10 mouse cellular contexts compared by ENCODE assay signal in the genomic region with DNA sequence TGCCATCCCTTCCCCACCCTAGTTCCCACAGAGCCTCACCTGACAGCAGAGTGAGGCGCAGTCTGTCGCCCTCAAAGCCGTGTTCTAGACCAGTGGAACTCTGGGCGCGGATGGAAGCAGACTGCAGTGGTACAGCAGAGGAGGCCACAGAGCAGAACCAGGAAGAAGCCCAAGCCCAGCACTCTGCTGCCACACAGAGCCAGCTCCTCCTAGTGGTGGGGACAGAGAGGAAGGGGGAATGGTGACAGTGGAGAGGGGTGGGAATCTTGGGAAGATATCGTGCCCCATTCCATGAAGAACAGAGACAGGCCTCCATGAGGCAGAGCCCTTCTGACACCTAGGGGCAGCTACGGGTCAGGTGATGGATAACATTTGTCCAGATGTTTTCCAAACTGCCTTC. TPM values are rescaled to one million over a fixed set of nuclear protein-coding genes. Genes with fewer than 3 reads are reported as not detected.
A peak's percentile ranks its signal among the peaks of the same experiment; 100 is the strongest.
DNase-seq lines count a peak whose midpoint lies in the region; ATAC-seq and TF ChIP-seq lines count a peak whose summit lies in the region.
"Had no signal": no experiment of that assay in that cellular context is flagged by ENCODE, and none has a peak within 500 bp of the region (broad histone marks: within the 10 kb centered on the region; RNA-seq: fewer than 3 reads in every experiment).

No protein-coding gene starts in this region.

- H3K4me2 ChIP-seq in forebrain, embryonic 16.5 days (ENCODE audit: low read length): no peak overlapping the region
- no peak overlapping the region for H3K4me2 ChIP-seq in forebrain, embryonic 15.5 days (replicated peaks)
- no peak overlapping the region for H3K4me2 ChIP-seq in liver, embryonic 14.5 days (ENCODE audit: low read depth)
- no peak overlapping the region for H3K4me2 ChIP-seq in liver, embryonic 11.5 days
- H3K4me2 ChIP-seq: limb, embryonic 12.5 days had no signal

- H3K9me3 ChIP-seq in forebrain, embryonic 16.5 days (ENCODE audit: control insufficient read depth, low read length): no peaks in the 10 kb centered on the region
- H3K9me3 ChIP-seq in forebrain, embryonic 15.5 days: no peaks in the 10 kb centered on the region
- no peaks in the 10 kb centered on the region for H3K9me3 ChIP-seq in liver, embryonic 14.5 days (ENCODE audit: control insufficient read depth, low read length)
- H3K9me3 ChIP-seq in liver, embryonic 11.5 days (ENCODE audit: control insufficient read depth, low read length): no peaks in the 10 kb centered on the region
- H3K9me3 ChIP-seq: limb, embryonic 12.5 days had no signal

- H3K27ac ChIP-seq in forebrain, embryonic 16.5 days (ENCODE audit: low read length): no peak overlapping the region
- H3K27ac ChIP-seq in forebrain, embryonic 15.5 days (replicated peaks): no peak overlapping the region
- H3K27ac ChIP-seq in liver, embryonic 14.5 days: no peak overlapping the region
- H3K27ac ChIP-seq in liver, embryonic 11.5 days (ENCODE audit: low read depth, low read length): no peak overlapping the region
- H3K27ac ChIP-seq: limb, embryonic 12.5 days had no signal

- peaks cover 3% of the 10 kb centered on the region; the same call in 1 of the 2 replicates for H3K4me1 ChIP-seq in forebrain, embryonic 16.5 days (replicated peaks; ENCODE audit: control insufficient read depth, insufficient read depth, low read length)
- H3K4me1 ChIP-seq in forebrain, embryonic 15.5 days: peaks cover 5% of the 10 kb centered on the region; the same call in 1 of the 2 replicates
- peaks cover 8 to 9% of the 10 kb centered on the region in 2 experiments for H3K4me1 ChIP-seq in liver, embryonic 14.5 days (replicated peaks; ENCODE audit: control insufficient read depth in 2 of 2, insufficient read depth in 2 of 2, low read length in 1 of 2)
- peaks cover 4% of the 10 kb centered on the region; the same call in 1 of the 2 replicates for H3K4me1 ChIP-seq in liver, embryonic 11.5 days (replicated peaks; ENCODE audit: control insufficient read depth, insufficient read depth, low read length)
- H3K4me1 ChIP-seq: limb, embryonic 12.5 days had no signal

- no peaks in the 10 kb centered on the region for H3K27me3 ChIP-seq in forebrain, embryonic 16.5 days (replicated peaks; ENCODE audit: control insufficient read depth, insufficient read depth, low read length)
- H3K27me3 ChIP-seq in forebrain, embryonic 15.5 days: no peaks in the 10 kb centered on the region
- H3K27me3 ChIP-seq in liver, embryonic 14.5 days (ENCODE audit: control insufficient read depth, insufficient read depth, low read length): no peaks in the 10 kb centered on the region
- no peaks in the 10 kb centered on the region for H3K27me3 ChIP-seq in liver, embryonic 11.5 days (replicated peaks; ENCODE audit: control insufficient read depth, insufficient read depth, low read length)
- H3K27me3 ChIP-seq: limb, embryonic 12.5 days had no signal

- no peak for TF ChIP-seq EP300 in liver, embryonic 14.5 days (IDR thresholded peaks at IDR 0.05; ENCODE audit: low read depth)

- H3K9ac ChIP-seq in forebrain, embryonic 16.5 days (replicated peaks; ENCODE audit: low read depth, low read length): 0 out of 2 replicates have a peak overlapping the region, but pooled peaks have one; percentile 13
- H3K9ac ChIP-seq in forebrain, embryonic 15.5 days (replicated peaks): no peak overlapping the region
- no peak overlapping the region for H3K9ac ChIP-seq in liver, embryonic 14.5 days (replicated peaks)
- no peak overlapping the region for H3K9ac ChIP-seq in liver, embryonic 11.5 days (ENCODE audit: low read depth, low read length)
- H3K9ac ChIP-seq: limb, embryonic 12.5 days had no signal

- H3K4me3 ChIP-seq in forebrain, embryonic 16.5 days (replicated peaks; ENCODE audit: low read length): no peak overlapping the region
- no peak overlapping the region for H3K4me3 ChIP-seq in forebrain, embryonic 15.5 days
- no peak overlapping the region for H3K4me3 ChIP-seq in liver, embryonic 14.5 days (ENCODE audit: insufficient read depth in 1 of 2, low read depth in 2 of 2, low read length in 2 of 2)
- H3K4me3 ChIP-seq in liver, embryonic 11.5 days (ENCODE audit: low read depth, low read length): no peak overlapping the region
- H3K4me3 ChIP-seq: limb, embryonic 12.5 days had no signal

- DNase-seq in liver, embryonic 14.5 days (ENCODE audit: low read depth in 3 of 3, low spot score in 3 of 3): no peak
- no peak for DNase-seq in liver, embryonic 11.5 days (ENCODE audit: low spot score)
- peak; percentile 63 for DNase-seq in ZHBTc4 (ENCODE audit: low read depth, low spot score)
- DNase-seq in lung, postnatal 10 days: peak; percentile 53
- DNase-seq in yolk sac, embryonic 10.5 days (ENCODE audit: low spot score): no peak
- DNase-seq: heart, postnatal 10 days had no signal

- H3K36me3 ChIP-seq in forebrain, embryonic 16.5 days (ENCODE audit: control insufficient read depth, insufficient read depth): peaks cover 4% of the 10 kb centered on the region; the same call in 1 of the 2 replicates
- H3K36me3 ChIP-seq in forebrain, embryonic 15.5 days: 0 out of 2 replicates have a peak, but pooled peaks cover 7% of the 10 kb centered on the region
- H3K36me3 ChIP-seq in liver, embryonic 14.5 days (replicated peaks; ENCODE audit: control insufficient read depth, insufficient read depth, low read depth): no peaks in the 10 kb centered on the region
- H3K36me3 ChIP-seq in liver, embryonic 11.5 days (ENCODE audit: control insufficient read depth, insufficient read depth, low read length): no peaks in the 10 kb centered on the region

- TF ChIP-seq CTCF in liver, embryonic 14.5 days (IDR thresholded peaks at IDR 0.05; ENCODE audit: low read depth): peak; percentile 72

- 44% methylated on average over 7 of the region's 7 CpGs for WGBS in forebrain, embryonic 16.5 days
- 55% methylated on average over 7 of the region's 7 CpGs for WGBS in forebrain, embryonic 15.5 days
- WGBS in liver, embryonic 14.5 days (ENCODE audit: insufficient replicate concordance): 53% methylated on average over 7 of the region's 7 CpGs
- WGBS in liver, embryonic 11.5 days: 54% methylated on average over 7 of the region's 7 CpGs

- ATAC-seq in forebrain, embryonic 16.5 days: no peak
- ATAC-seq in forebrain, embryonic 15.5 days (replicated peaks): no peak
- ATAC-seq in liver, embryonic 14.5 days (ENCODE audit: insufficient read depth): no peak
- ATAC-seq in liver, embryonic 11.5 days (replicated peaks; ENCODE audit: low FRiP score): no peak
- ATAC-seq in megakaryocyte progenitor cell, adult 5-6 weeks (replicated peaks; ENCODE audit: poor library complexity): no peak

RNA-seq across cellular contexts. Expression of a gene that starts 4.3 kb away (rescaled TPM):
- 55.3 and 65.6 TPM in 2 replicates for polyA plus RNA-seq in forebrain, embryonic 16.5 days (2015; fragmentation: Nextera tagmentation; extraction: Ambion mirVana)
- polyA plus RNA-seq in forebrain, embryonic 15.5 days (2015; fragmentation: Nextera tagmentation; extraction: Ambion mirVana): 54.1 and 56.8 TPM in 2 replicates
- 16.2 and 16.3 TPM in 2 replicates for polyA plus RNA-seq in liver, embryonic 14.5 days (2012; rRNA removed)
- polyA plus RNA-seq in liver, embryonic 14.5 days (2014; fragmentation: Nextera tagmentation; extraction: Ambion mirVana): 6.3 and 7.0 TPM in 2 replicates
- 23.0 and 24.0 TPM in 2 replicates for polyA plus RNA-seq in liver, embryonic 11.5 days (2014; fragmentation: Nextera tagmentation; extraction: Ambion mirVana)
- 16.5 and 19.4 TPM in 2 replicates for total RNA-seq in megakaryocyte progenitor cell, adult 5-6 weeks (2015)
- total RNA-seq in megakaryocyte progenitor cell, adult 5-6 weeks (2017): 30.2 and 32.6 TPM in 2 replicates

RNA-seq across cellular contexts. Expression of a gene that starts 26.7 kb away (rescaled TPM):
- 95.1 and 97.9 TPM in 2 replicates for polyA plus RNA-seq in forebrain, embryonic 16.5 days (2015; fragmentation: Nextera tagmentation; extraction: Ambion mirVana)
- 86.2 and 98.8 TPM in 2 replicates for polyA plus RNA-seq in forebrain, embryonic 15.5 days (2015; fragmentation: Nextera tagmentation; extraction: Ambion mirVana)
- polyA plus RNA-seq in liver, embryonic 14.5 days (2012; rRNA removed): 22.7 and 25.1 TPM in 2 replicates
- polyA plus RNA-seq in liver, embryonic 14.5 days (2014; fragmentation: Nextera tagmentation; extraction: Ambion mirVana): 36.6 and 40.6 TPM in 2 replicates
- polyA plus RNA-seq in liver, embryonic 11.5 days (2014; fragmentation: Nextera tagmentation; extraction: Ambion mirVana): 124 and 130 TPM in 2 replicates
- 83.1 and 83.9 TPM in 2 replicates for total RNA-seq in megakaryocyte progenitor cell, adult 5-6 weeks (2015)
- total RNA-seq in megakaryocyte progenitor cell, adult 5-6 weeks (2017): 36.3 and 38.5 TPM in 2 replicates

RNA-seq across cellular contexts. Expression of a gene that starts 27.1 kb away (rescaled TPM):
- 25.6 and 28.1 TPM in 2 replicates for polyA plus RNA-seq in forebrain, embryonic 16.5 days (2015; fragmentation: Nextera tagmentation; extraction: Ambion mirVana)
- polyA plus RNA-seq in forebrain, embryonic 15.5 days (2015; fragmentation: Nextera tagmentation; extraction: Ambion mirVana): 30.7 and 31.8 TPM in 2 replicates
- 24.7 and 58.1 TPM in 2 replicates for polyA plus RNA-seq in liver, embryonic 14.5 days (2012; rRNA removed)
- 5.2 and 5.6 TPM in 2 replicates for polyA plus RNA-seq in liver, embryonic 14.5 days (2014; fragmentation: Nextera tagmentation; extraction: Ambion mirVana)
- 17.3 and 24.6 TPM in 2 replicates for polyA plus RNA-seq in liver, embryonic 11.5 days (2014; fragmentation: Nextera tagmentation; extraction: Ambion mirVana)
- 21.8 and 27.5 TPM in 2 replicates for total RNA-seq in megakaryocyte progenitor cell, adult 5-6 weeks (2015)
- 215 and 246 TPM in 2 replicates for total RNA-seq in megakaryocyte progenitor cell, adult 5-6 weeks (2017)

RNA-seq across cellular contexts. Expression of a gene that starts 33.9 kb away (rescaled TPM):
- polyA plus RNA-seq in forebrain, embryonic 16.5 days (2015; fragmentation: Nextera tagmentation; extraction: Ambion mirVana): 33.3 and 37.3 TPM in 2 replicates
- polyA plus RNA-seq in forebrain, embryonic 15.5 days (2015; fragmentation: Nextera tagmentation; extraction: Ambion mirVana): 36.2 and 38.6 TPM in 2 replicates
- 10.8 and 15.3 TPM in 2 replicates for polyA plus RNA-seq in liver, embryonic 14.5 days (2012; rRNA removed)
- 15.7 and 17.1 TPM in 2 replicates for polyA plus RNA-seq in liver, embryonic 14.5 days (2014; fragmentation: Nextera tagmentation; extraction: Ambion mirVana)
- 23.2 and 23.9 TPM in 2 replicates for polyA plus RNA-seq in liver, embryonic 11.5 days (2014; fragmentation: Nextera tagmentation; extraction: Ambion mirVana)
- 19.1 and 28.8 TPM in 2 replicates for total RNA-seq in megakaryocyte progenitor cell, adult 5-6 weeks (2015)
- 19.8 and 36.4 TPM in 2 replicates for total RNA-seq in megakaryocyte progenitor cell, adult 5-6 weeks (2017)

RNA-seq across cellular contexts. Expression of a gene that starts 39.8 kb away (rescaled TPM):
- 131 and 132 TPM in 2 replicates for polyA plus RNA-seq in forebrain, embryonic 16.5 days (2015; fragmentation: Nextera tagmentation; extraction: Ambion mirVana)
- polyA plus RNA-seq in forebrain, embryonic 15.5 days (2015; fragmentation: Nextera tagmentation; extraction: Ambion mirVana): 132 and 136 TPM in 2 replicates
- polyA plus RNA-seq in liver, embryonic 14.5 days (2012; rRNA removed): 4.0 and 4.3 TPM in 2 replicates
- 3.0 and 4.8 TPM in 2 replicates for polyA plus RNA-seq in liver, embryonic 14.5 days (2014; fragmentation: Nextera tagmentation; extraction: Ambion mirVana)
- 15.7 and 16.5 TPM in 2 replicates for polyA plus RNA-seq in liver, embryonic 11.5 days (2014; fragmentation: Nextera tagmentation; extraction: Ambion mirVana)
- total RNA-seq in megakaryocyte progenitor cell, adult 5-6 weeks (2015): 6.6 and 11.5 TPM in 2 replicates
- total RNA-seq in megakaryocyte progenitor cell, adult 5-6 weeks (2017): 8.9 and 13.2 TPM in 2 replicates

Comparison
In these comparisons a context has a peak if more than half of its experiments do, and no peak if none do; other contexts are left out.
1. DNase-seq: peak in ZHBTc4 (single experiment) and lung, postnatal 10 days (single experiment); none in liver, embryonic 14.5 days (0 of 3), liver, embryonic 11.5 days (single experiment) and yolk sac, embryonic 10.5 days (single experiment).